Mouse (Mus musculus) spleen, adult 2 months (tissue): ENCODE measurements around the gene Adprhl1.

Source experiments
- CTCF ChIP-seq: fragments of 200-500 bp; IDR thresholded peaks from 2 replicates; pipeline ENCODE4 v1.5.1; 2011; ENCODE audit warnings: mild to moderate bottlenecking, inconsistent platforms; ENCODE audit not compliant: insufficient read depth, insufficient read length, insufficient replicate concordance; ENCODE audit errors: extremely low read depth
- POLR2A ChIP-seq: fragments of 200-500 bp; IDR thresholded peaks from 2 replicates; pipeline ENCODE4 v1.6.1; 2011; ENCODE audit warnings: low read depth, low read length, inconsistent platforms

GRCm38 (mm10) chr8:13227184-13227583 lies 26.8 kb downstream of the Adprhl1 start:
- TF ChIP-seq CTCF (no peak), POLR2A (no peak)
